Mouse (Mus musculus): ENCODE results near the gene Jph2. TPM values are rescaled to one million over a fixed set of nuclear protein-coding genes. Genes with fewer than 3 reads are reported as not detected.
A peak's percentile ranks its signal among the peaks of the same experiment; 100 is the strongest.

Gene Jph2
- polyA plus RNA-seq, 1 experiment from 2014 or later = 0.57 TPM

- Histone ChIP-seq H3K27me3 (no peaks in the 10 kb centered on the region), H3K9me3 (no peaks in the 10 kb centered on the region)
- 45% methylated on average over 1 of the region's 1 CpGs for WGBS
Observed at GRCm38 (mm10) chr2:163323163-163323562, 74.6 kb downstream of the Jph2 start.

DNA sequence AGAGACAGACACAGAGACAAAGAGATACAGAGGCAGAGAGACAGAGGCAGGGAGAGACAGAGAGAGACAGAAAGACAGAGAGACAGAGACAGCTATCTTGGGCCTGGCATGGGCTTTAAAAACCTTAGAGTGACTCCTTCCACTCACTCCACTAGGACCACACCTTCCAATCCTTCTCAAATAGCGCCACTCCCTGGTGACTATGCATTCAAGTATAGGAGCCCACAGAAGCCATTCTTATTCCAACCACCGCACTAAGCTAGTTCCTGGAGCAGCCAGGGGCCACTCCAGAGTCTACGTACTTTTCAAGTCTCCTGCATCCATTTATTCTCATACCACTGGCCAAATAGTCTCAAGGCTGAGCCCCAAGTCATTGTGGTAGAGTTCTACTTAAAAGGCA is 79.0 kb downstream of the Jph2 start:
- Histone ChIP-seq H3K4me1 (replicated peaks) (no peaks in the 10 kb centered on the region), H3K9me3 (no peaks in the 10 kb centered on the region), H3K4me3 (no peak overlapping the region), H3K9ac (no peak overlapping the region), H3K36me3 (0 out of 2 replicates have a peak, but pooled peaks cover 5% of the 10 kb centered on the region), H3K27me3 (no peaks in the 10 kb centered on the region), H3K27ac (replicated peaks) (no peak overlapping the region), H3K4me2 (no peak overlapping the region)
- ATAC-seq (ENCODE audit: low read depth) = no peak
- WGBS = 90% methylated on average over 3 of the region's 3 CpGs

More at GRCm38 (mm10) chr2:163323163-163323562, 74.6 kb downstream of the Jph2 start:
- no peak overlapping the region for H3K27ac ChIP-seq (replicated peaks)
- H3K4me2 ChIP-seq = no peak overlapping the region
- H3K4me3 ChIP-seq = no peak overlapping the region
- H3K36me3 ChIP-seq = no peaks in the 10 kb centered on the region
- ATAC-seq (ENCODE audit: low read depth) = no peak
- no peaks in the 10 kb centered on the region for H3K4me1 ChIP-seq (replicated peaks)
- no peak overlapping the region for H3K9ac ChIP-seq

DNA sequence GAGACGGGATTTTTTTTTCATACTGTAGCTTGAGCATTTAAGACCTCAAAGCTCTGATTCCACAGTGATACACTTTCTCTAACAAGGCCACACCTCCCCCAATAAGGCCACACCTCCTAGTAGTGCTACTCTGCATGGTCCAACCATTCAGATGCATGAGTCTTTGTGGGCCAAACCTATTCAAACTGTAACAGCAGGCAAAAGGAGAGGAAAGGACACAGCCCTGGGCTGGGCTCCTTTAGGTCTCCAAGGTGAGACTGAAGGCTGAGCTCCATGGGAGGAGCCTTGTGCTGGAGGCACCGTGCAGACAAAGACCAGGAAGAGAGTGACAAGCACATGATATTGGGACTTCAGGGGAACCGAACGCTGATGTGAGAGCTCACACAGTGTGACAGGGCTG is 80.5 kb downstream of the Jph2 start:
- Histone ChIP-seq H3K9ac (no peak overlapping the region), H3K9me3 (no peaks in the 10 kb centered on the region), H3K27me3 (no peaks in the 10 kb centered on the region), H3K36me3 (0 out of 2 replicates have a peak, but pooled peaks cover 5% of the 10 kb centered on the region), H3K4me2 (no peak overlapping the region), H3K27ac (replicated peaks) (no peak overlapping the region), H3K4me3 (no peak overlapping the region), H3K4me1 (replicated peaks) (no peaks in the 10 kb centered on the region)
- ATAC-seq (ENCODE audit: low read depth) = no peak
- WGBS = 82% methylated on average over 4 of the region's 4 CpGs

- ATAC-seq (ENCODE audit: low read depth) = no peak
- Histone ChIP-seq H3K36me3 (no peaks in the 10 kb centered on the region), H3K27me3 (peaks cover 24% of the 10 kb centered on the region), H3K4me3 (no peak overlapping the region), H3K4me1 (replicated peaks) (no peaks in the 10 kb centered on the region; the same call in 1 of the 2 replicates), H3K4me2 (no peak overlapping the region), H3K27ac (replicated peaks) (no peak overlapping the region), H3K9me3 (no peaks in the 10 kb centered on the region), H3K9ac (no peak overlapping the region)
- WGBS = 82% methylated on average over 11 of the region's 11 CpGs
Observed at GRCm38 (mm10) chr2:163310163-163310688, 87.6 kb downstream of the Jph2 start.

DNA sequence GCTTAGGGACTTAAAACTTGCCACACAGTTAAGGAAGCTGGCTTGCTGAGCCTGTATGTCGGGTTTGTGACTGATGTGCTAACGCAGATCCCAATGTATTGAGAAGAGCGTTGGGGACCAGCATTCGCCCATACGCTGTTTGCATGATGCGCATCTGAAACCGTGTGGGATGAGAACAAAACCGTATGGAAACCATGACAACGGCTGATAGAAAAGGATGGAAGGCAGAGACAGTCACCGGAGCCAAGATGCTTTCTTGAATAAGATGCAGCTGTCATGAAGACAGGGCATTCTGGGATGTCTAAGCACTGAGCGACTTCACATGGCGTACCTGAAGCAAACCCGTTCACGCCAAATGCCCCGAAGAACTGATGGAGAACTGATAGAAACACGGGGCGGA is 88.4 kb downstream of the Jph2 start:
- WGBS = 74% methylated on average over 17 of the region's 17 CpGs
- Histone ChIP-seq H3K27me3 (peaks cover 32% of the 10 kb centered on the region), H3K9me3 (no peaks in the 10 kb centered on the region), H3K4me3 (no peak overlapping the region), H3K36me3 (no peaks in the 10 kb centered on the region), H3K9ac (no peak overlapping the region), H3K4me1 (replicated peaks) (no peaks in the 10 kb centered on the region; the same call in 1 of the 2 replicates), H3K4me2 (no peak overlapping the region), H3K27ac (replicated peaks) (no peak overlapping the region)
- ATAC-seq (ENCODE audit: low read depth) = no peak

GRCm38 (mm10) chr2:163303037-163303436 is 94.8 kb downstream of the Jph2 start:
- Histone ChIP-seq H3K9ac (no peak overlapping the region), H3K4me2 (no peak overlapping the region), H3K4me1 (replicated peaks) (peaks cover 42% of the 10 kb centered on the region), H3K9me3 (no peaks in the 10 kb centered on the region), H3K27me3 (peaks cover 71% of the 10 kb centered on the region), H3K4me3 (no peak overlapping the region), H3K27ac (replicated peaks) (no peak overlapping the region), H3K36me3 (no peaks in the 10 kb centered on the region)
- WGBS = 45% methylated on average over 9 of the region's 9 CpGs
- no peak for ATAC-seq (ENCODE audit: low read depth)

GRCm38 (mm10) chr2:163301641-163302040 is 96.2 kb downstream of the Jph2 start:
- Histone ChIP-seq H3K9me3 (no peaks in the 10 kb centered on the region), H3K4me2 (no peak overlapping the region), H3K9ac (no peak overlapping the region), H3K4me3 (no peak overlapping the region), H3K36me3 (no peaks in the 10 kb centered on the region), H3K27ac (replicated peaks) (no peak overlapping the region), H3K27me3 (peaks cover 78% of the 10 kb centered on the region), H3K4me1 (replicated peaks) (peaks cover 55% of the 10 kb centered on the region)
- ATAC-seq (ENCODE audit: low read depth) = no peak
- 54% methylated on average over 5 of the region's 5 CpGs for WGBS

DNA sequence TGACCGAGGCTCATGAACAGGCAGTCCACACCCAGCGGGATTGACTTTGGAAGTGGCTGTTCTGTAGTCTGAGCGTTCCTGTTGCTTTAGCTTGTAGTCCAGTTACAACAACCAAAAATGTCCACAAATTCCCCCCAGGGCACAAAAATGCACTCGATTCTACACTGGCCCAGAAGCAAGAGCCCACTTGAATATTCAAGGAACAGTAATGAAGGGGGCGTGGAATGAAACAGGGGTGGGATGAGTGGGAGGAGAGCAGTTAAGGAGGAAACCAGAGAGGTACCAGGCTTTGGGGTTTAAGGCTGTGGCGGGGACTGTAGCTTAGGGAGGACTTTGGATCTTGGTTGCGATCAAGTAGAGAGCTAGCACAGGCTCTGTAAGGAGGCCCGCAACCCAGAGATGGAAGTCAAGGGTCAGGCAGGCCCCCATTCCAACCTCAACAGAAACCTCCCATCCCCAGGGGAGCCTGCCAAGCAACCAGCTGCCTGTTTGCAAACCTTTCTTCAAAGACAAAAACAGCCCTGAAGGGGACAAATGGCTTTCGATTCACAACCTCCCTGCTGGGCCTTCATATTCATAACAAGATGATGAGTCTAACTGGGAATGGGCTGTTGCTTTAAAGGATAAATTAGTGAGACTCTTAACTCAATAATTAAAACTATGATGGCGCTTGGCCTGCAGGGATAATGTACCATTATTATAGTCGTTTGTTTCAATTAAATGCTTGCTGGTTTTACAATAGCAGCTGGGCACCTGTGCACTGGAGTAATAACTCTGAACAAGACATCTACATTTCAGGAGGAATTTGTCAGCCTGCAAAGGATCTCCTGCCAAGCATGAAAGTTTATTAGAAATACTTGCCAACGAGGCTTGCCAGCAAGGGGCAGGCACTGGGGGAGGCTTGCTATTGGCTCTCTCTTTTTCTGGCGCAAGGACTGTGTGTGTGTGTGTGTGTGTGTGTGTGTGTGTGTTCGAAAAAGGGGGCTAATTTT is 97.4 kb downstream of the Jph2 start:
- no peak overlapping the region for H3K4me3 ChIP-seq
- WGBS = 23% methylated on average over 14 of the region's 14 CpGs
- H3K36me3 ChIP-seq = no peaks in the 10 kb centered on the region
- H3K4me1 ChIP-seq (replicated peaks) = peaks cover 67% of the 10 kb centered on the region
- H3K27ac ChIP-seq (replicated peaks) = peak overlapping the region; percentile 25; the same call in 1 of the 2 replicates
- H3K9ac ChIP-seq = no peak overlapping the region
- H3K4me2 ChIP-seq = no peak overlapping the region
- H3K27me3 ChIP-seq = peaks cover 84% of the 10 kb centered on the region
- peak; percentile 50 for ATAC-seq (ENCODE audit: low read depth)
- H3K9me3 ChIP-seq = no peaks in the 10 kb centered on the region

DNA sequence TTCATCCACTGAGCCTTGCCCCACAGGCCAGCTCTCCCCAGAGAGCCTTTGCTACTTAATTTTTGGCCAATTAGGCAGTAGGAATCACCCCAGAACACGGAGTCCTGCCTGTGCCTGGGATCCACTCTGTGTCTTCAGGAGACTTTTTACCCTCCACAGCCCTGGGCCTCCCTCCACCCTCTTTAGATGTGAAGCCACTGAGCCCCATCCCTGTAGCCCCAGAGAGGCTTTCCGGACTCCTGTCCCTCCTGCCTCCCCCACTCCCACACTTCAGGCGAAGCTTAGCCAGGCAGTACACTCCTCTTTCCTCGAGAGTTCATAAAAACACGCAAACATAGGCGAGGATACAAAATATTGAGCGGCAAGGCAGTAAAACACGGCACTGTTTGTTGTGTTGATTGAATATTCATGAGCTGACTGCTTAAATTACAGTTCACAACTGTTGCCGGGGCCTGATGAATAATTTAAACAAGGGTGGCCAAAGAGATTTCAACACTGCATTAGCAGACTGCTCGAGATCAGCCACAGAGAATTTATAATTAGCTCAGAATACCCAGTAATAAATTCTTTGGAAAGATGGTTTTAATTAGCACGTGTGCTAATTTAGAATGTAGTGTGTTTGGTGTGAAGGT is 100.7 kb downstream of the Jph2 start:
- Histone ChIP-seq H3K9me3 (no peaks in the 10 kb centered on the region), H3K27ac (replicated peaks) (peak overlapping the region; percentile 69), H3K36me3 (no peaks in the 10 kb centered on the region), H3K27me3 (peaks cover 78% of the 10 kb centered on the region), H3K4me3 (no peak overlapping the region), H3K9ac (no peak overlapping the region), H3K4me1 (replicated peaks) (peaks cover 58% of the 10 kb centered on the region), H3K4me2 (peak overlapping the region; percentile 31)
- ATAC-seq (ENCODE audit: low read depth) = peak; percentile 41; the same call in 1 of the 2 replicates
- 18% methylated on average over 11 of the region's 11 CpGs for WGBS

DNA sequence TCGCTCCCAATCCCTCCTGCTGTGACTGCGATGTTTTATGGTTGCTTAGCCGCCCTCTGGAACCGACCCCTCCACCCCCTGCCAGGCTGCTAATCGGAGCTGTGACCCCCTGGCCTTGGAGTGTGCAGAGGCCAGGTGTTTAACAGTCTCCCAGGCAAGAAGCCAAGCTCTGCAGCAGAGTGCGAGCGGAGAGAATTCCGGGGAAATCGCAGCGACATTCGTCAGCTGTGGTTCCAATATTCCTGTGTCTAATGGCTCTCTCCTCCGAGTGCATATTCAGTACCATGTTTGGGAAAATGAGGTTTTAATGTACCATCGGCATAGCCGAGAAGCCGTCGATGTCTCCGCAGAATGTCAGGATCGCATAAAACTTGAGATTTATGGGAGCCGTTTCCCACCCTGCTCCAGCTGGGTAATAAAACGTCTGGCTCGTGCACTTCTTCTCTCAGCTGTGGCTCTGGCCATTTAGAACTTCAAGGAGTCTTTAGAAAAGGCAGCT is 108.9 kb downstream of the Jph2 start:
- peaks cover 53% of the 10 kb centered on the region for H3K4me1 ChIP-seq (replicated peaks)
- peaks cover 83% of the 10 kb centered on the region for H3K27me3 ChIP-seq
- peak overlapping the region; percentile 41 for H3K9ac ChIP-seq
- H3K4me2 ChIP-seq = peak overlapping the region; percentile 46
- WGBS = 1% methylated on average over 21 of the region's 21 CpGs
- peak; percentile 55 for ATAC-seq (ENCODE audit: low read depth)
- no peaks in the 10 kb centered on the region for H3K36me3 ChIP-seq
- no peaks in the 10 kb centered on the region for H3K9me3 ChIP-seq
- H3K4me3 ChIP-seq = no peak overlapping the region
- H3K27ac ChIP-seq (replicated peaks) = peak overlapping the region; percentile 81

Data from neural tube, embryonic 13.5 days (tissue).